Mouse (Mus musculus) urinary bladder, adult 2 months (tissue): ENCODE data around the gene Axl. TPM values are rescaled to one million over a fixed set of nuclear protein-coding genes. Genes with fewer than 3 reads are reported as not detected.

Experiments
- DNase-seq: peaks from one replicate; pipeline ENCODE4 v3.0.0; 2022; ENCODE audit warnings: low spot score
- polyA plus RNA-seq: library from polyadenylated mRNA; depleted of rRNA; stranded (reverse); fragments of >200 nt; gene quantifications from 2 replicates; pipeline ENCODE4 v1.2.3, GENCODE M21; 2012; rRNA removed

The Axl gene
- 92.8 and 117 TPM in 2 replicates for polyA plus RNA-seq

DNA sequence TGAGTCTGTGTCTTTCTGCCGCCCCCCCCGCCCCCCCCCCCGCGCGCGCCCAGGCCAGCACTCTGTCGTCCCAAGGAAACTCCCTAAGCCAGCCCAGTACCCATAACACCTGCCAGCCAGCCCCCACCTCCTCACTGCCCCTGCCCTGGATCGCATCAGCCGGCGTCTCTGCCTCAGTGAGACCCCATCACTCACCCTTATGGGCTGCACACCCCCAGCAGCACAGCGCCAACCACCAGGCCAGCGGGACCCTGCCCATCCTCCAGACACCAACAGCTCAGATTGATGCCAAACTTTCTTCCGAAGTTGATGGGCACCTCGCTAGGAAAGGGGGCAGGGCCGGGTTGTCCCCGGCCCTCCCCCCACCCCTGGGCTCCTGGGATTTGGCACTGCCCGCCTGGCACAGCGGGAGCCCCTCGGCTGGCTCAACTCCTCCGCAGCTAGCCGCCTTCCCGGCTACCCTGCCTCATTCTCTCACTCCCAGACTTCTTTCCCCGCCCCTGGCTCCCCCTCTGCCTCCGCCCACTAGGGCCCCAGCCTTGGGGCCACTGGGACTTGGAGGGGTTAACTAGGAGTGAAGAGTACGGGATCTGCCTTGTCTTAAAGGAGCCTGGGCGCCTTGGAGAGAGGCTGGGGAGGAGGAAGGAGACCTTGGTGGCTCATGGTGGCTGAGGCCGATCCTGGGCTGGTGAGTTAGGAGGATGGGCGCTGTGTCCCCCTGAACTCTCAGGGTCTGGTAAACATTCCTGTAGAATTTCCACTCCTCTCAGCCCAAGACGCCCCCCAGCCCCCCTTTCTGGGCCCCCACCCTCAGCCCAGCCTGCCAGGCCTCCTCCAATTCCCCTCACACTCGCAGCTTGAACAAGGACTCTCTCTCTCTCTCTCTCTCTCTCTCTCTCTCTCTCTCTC, at the start of gene Axl:
Axl (minus strand) TSS at position 486 of the 909 bp plus-strand sequence.
- peak; percentile 49 for DNase-seq

DNA sequence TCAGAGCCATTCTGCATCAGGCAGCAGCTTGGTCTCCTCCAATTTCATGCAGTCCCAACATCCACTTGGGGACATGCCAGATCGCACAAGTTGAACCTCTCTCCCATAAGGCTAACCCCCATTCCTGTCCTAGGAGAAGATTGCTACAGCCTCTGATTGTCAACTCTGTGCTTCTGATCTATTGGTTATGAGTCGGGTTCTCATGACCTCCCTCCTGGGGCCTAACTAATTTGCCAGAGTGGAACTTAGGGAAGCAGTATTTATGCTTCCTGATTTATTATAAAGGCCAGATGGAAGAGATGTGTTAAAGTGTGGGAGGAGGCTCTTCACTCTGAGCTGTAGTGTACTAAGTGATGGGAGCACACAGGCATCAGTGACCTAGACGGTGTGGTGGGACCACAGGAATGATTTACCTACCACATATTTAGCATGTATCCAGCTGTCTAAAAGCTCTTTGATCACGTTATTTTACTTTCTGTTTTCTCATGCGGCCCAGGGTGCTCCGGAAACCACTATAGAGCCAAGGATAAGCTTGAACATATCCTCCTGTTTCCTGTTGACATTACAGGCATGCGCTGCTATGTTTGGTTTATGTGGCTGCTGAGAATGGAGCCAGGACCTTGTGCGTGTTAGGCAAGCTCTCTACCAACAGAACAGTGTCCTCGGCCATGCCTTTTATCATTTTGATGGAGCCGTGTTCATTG, 46.8 kb upstream of the Axl start:
- DNase-seq = no peak

DNA sequence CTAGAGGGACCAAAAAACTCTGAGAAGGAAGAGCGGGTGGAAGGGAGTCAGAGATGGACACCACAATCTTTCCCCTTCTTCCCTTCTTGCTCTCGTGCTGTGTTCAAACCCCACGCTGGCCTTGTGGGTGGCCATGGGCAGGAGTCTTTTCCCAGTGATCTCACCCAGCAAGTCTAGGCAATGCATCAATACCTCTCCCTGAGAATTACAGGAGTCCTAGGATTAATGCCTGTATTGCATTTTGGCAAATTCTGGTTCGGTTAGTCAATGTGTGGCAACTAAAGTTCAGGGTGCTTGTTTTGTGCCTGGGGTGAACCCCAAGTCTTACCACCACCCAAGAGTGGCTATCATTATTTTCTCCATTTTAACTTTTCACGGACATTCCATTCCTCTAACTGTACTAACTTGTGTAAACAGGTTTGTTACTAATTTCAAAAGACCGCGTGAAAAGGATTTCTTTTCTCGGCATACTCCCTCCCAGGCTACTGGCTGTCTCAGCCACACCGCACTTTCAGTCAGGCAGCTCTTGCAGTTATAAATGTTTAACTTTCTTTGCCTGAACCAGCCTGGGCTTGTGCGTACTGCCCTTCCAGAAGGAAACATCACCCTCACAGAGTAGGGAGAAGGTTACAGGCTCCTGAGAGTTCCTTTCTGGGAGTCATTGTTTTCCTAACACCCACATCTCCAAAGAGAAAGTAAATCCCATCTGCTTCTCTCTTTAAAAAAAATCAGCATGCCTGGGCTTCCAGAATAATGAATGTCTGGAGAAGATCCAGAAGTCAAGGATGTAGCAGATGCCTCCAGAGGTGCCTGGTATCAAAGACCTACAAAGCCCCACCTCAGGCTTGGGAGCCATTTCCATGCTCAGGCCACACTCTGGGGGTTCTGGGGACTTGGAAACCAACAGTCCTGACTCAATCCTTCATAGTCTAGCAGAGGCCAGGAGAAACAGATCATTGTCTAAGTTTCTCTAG, 43.3 kb upstream of the Axl start:
- no peak for DNase-seq

DNA sequence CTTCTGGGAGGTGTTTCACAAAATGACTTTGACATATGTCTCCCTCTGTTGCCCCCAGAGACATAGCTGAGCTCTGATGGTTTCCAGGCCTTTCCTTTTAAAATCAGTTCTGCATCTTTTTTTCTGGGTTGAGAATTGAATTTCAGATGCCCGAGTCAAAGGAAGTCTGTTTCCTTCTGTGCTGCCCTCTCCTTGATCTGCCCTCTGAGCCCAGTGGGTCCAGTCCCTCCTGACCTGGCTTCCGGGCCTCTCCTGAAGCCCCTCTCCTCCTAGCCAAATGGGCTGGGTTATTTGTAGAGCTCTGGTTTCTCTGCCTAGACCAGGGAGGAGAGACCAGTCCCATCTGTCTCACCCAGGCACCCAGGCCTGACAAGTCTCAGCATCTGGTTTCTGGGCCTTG, 41.7 kb upstream of the Axl start:
- no peak for DNase-seq

DNA sequence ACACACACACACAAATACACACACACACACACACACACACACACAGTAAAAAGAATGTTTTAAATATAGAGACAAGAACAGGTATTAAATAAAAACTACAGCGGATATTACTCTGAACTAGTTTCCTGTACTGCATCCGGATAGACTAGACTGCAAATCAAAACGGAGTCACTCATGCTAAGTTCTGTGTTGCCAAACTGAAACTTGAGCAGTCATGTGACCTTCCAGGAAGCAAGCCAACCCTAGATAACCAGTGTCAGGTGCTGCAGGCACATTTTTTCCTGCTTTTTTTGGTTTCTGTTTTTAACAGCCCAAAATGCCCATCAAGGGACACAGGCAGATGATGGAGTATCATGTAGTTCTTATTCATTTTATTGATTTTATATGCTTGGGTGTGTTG, 38.7 kb upstream of the Axl start:
- no peak for DNase-seq

DNA sequence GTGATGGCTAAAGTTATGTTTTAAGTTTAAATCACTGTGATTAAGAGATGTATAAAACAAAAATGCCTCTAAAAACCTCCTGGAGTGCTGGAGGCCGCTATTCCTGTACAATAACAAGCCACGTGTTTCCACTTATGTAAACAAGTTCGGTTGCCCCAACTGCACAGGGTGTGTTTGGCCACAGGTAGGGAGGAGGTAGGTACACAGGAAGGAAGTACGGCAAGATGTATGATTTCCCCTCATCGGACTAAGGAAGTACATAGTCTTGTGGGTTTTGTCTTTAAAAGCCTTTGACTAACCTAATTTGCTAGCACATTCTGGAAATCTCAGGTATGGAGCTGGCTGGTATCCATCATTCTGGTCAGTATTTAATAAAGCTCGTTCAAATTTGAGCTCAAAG, 37.5 kb upstream of the Axl start:
- DNase-seq = no peak

DNA sequence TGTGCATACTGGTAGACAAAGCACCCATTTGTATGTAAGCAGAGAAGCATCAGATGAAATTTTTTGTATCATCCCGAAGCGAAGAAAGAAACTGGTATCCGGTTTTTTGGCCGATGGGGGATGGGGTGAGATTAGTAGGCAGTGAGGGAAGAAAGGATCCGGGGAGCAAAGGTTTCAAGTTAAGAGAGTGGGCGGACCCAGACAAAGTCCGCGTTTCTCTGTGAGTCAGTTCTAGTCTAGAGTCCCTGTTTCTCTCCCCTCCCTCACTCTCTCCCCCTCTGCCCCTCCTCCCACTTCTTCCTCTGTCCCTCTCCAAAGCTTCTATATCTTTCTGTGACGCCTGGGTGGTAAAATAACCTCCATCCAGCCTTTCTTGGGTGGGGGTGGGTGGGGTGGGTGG, 36.5 kb upstream of the Axl start:
- DNase-seq = no peak

DNA sequence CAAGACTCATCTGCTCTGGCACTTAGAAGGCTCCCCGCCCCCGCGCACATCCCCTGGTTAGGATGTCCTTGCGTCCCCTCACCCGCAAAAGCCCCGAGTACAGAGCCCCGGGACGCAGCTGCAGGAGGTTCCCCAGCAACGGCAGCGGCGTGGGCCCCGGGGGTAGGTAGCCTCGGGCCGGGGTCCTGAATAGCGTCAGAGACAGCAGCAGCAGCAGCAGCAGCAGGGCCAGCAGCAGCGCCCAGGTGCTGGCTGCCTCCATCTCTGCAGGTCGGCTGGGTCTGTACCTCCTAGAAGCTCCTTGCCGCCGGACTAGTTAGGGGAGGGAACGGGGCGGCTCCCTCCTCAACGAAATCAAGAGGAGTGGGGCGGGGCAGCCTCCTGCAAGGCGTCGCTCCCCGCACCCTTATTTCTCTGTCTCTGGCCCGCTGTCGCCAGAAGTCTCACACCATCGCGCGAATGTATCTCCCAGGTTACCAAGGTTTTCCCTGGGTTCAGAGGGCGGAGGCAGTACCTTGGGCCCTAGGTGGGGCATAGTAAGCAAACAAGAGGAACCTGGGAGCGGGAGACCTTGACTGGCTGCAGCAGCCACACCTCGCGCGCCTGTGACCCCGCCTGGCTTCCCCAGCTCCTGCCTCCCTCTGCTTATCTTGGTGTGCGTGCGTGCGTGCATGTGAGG, 27.9 kb upstream of the Axl start, which contains the start of gene Cyp2s1:
Cyp2s1 (minus strand) TSS at position 673 of the 679 bp plus-strand sequence.
- DNase-seq = no peak

DNA sequence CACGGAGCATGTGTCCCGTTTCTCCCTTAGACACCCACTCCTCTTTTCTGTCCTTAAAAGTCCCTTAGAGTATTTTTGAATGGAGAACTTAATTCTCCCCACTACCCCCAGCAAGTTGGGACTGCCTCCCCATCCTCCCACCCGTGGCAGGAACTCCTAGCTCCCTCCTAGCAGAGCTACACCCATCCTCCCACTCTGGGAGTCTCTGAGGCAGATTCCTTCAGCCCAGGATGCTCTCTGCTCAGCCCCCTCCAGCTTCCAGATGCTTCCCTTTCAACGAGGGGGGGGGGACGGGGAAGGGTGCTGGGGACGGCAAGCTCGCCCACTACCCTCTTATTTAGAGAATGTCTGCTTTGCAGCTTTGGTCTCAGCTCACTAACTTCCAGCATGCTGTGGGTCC, 27.1 kb upstream of the Axl start:
- DNase-seq = no peak

DNA sequence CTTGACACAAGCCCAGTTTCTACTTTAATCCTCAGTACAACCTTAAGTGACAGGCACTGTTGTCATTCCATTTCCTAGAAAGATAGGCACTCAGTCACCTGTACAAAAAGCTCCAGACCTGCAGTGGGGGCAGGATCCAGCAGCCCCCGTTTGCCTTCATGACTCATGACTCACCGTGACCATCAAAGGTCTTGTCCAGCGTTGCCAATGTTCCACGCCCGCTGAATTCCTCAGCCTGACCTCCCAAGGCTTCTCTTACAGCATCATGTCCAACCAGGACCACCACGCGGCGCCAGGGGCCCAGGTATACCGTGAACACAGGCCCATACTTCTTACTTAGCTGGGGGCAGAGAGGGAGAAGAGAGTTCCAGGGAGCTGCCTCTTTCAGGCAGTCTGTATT, 26.2 kb upstream of the Axl start:
- no peak for DNase-seq

DNA sequence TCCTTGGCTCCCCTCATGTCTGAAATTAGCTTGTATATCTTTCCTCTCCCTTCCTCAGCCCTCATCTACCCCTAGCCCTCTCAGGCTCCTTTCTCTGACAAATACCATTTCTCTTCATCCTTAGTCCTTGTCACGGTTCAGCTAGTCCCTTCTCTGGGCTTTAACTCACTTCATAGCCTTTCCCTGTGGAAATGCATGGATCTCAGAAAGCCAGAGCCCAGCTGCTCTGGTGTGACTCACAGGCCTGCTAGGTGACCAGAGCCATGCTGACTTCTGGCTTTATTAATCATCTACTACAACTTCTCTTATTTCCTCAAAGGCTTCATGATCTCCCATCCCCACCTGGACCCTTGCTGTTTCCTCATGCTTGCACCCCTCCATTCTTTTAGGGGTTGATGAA, 23.7 kb upstream of the Axl start:
- DNase-seq = no peak

DNA sequence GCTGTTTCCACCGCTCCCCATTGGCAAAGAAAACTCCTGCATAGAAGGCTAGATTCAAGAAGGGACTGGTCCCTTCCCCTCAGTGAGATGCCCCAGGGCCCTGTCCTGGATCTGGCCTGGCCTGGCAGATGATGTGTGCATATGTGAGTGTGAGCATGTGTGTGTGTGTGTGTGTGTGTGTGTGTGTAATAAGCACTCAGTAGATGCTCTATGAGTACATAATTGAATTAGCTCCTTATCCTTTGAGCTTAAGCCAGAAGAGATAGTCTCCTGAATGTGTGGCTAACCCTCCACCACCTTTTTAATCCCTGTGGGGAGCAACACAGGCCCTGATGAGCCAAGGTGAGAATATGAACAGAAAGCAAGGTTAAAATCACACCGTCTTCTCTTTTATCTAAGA, 23.2 kb upstream of the Axl start:
- DNase-seq = no peak

DNA sequence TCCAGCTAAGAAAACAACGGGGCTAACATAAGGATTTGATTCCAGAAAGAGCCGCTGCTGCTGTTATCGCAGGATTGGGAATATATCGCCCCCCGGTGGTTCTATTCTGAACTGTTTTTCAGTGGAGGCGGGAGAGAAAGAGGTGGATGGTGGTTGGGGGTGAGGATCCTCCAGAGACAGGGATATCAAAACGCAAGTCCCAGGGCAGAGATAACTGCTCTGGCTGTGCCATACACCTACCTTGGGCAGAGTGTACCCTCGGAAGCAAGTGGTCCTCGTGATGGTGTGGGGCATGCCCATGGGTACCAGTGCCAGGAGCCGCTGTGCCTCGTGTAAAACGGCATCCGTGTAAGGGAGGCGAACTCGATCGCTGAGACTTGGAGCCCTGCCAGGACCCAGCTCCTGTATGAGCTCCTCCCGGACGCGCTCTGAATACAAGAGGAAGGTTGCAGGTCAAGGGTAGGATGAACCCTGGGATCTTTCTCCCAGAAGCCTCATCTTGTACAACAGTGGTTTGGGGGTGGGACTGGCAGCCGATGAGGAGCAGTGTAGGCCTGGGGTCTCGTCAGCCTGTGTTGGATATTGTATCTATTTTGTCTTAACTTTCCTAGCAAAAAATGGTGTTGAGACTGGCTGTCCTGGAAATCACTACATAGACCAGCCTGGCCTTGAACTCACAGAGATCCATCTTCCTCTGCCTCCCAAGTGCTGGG, 17.3 kb upstream of the Axl start:
- DNase-seq = no peak

DNA sequence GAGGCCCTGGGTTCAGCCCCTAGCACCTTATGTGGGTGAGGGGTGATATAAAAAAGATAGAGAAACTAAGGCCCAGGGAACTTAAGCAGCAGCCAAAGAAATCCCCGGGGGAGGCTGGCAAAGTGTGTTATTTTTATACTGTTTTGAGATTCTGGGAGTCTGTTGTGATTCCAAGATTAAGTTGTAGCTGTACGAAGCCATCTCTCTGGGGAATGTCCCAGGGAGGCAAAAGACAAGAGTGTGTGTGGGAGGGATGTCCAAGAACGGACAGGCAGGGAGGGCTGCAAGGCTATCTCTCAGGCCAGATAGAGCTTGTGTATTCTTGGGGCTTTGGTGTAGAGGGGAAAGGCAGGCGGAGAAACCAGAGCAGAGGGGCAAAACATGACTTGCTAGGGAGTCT, 16.3 kb upstream of the Axl start:
- DNase-seq = no peak

DNA sequence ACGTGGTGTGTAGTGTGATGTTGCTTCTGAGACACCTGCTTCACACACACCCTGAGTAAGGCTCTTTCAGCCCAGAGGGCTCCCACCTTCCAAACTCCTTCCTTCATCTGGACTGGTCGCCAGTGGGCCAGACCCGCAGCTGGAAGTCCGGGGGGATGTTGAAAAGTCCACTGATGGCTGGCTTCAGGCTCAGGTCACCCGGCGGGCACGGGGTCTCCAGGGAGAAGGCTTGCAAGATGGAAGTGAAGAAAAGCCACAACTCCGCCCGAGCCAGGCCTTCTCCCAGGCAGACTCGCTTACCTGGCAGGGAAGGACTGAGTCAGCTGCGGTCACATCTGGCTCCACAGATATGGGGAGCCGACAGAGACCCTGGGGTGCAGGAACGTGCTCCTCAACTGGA, 15.0 kb upstream of the Axl start:
- DNase-seq = no peak

DNA sequence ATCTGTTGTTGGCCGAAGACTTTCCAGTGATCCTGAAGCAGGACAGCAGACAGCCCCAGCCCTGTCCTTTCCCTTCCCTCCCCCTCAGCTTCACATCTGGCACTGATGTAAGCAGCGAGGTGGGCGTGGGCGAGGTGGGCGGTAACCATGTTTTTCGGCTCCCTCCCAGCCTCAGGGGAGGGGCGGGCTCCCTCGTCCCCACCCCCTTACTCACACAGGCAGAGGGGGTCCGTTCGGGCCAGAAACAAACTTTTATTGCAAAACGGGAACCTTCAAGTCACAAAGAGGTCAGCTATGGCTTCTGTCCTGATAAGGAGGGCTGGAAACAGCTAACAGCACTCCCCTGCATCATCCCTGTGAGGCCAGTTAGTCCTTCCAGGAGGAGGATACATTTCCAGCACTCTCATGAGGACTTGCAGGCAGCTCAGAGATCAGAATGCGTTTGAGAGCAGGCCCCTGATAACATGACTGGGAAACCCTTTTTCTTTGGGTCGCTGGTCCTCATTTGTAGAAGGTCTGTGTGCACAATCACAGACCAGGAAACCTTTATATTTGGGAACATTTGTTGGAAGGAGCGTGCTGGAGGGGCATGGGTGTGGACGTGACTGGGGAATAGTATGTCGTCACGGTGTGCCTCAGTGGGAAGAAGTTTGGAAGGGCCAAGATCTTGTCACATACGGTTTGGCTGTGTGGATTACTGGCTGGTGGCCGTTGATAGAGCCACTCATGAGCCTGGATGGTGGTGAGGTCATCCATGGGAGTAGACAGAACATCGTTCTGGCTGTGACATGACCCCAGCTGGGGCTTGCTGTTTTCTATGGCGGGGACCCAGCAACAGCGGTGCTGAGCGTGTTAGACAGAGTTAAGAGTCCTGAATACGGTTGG, 14.0 kb upstream of the Axl start:
- no peak for DNase-seq

DNA sequence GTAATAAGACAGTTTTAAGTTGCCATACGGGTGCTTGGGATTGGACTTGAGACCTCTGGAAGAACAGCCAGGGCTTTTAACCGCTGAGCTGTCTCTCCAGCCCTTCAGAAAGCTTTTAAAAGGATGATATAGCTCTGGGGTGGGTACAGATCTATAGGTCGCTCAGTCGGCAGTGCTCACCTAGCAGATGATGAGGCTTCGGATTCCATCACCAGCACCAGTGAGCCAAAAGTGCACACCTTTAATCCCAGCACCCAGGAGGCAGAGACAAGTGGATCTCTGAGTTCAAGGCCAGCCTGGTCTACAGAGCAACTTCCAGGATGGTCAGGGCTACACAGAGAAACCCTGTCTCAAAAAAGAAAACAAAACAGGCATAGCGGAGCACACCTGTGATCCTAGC, 12.5 kb upstream of the Axl start:
- no peak for DNase-seq

DNA sequence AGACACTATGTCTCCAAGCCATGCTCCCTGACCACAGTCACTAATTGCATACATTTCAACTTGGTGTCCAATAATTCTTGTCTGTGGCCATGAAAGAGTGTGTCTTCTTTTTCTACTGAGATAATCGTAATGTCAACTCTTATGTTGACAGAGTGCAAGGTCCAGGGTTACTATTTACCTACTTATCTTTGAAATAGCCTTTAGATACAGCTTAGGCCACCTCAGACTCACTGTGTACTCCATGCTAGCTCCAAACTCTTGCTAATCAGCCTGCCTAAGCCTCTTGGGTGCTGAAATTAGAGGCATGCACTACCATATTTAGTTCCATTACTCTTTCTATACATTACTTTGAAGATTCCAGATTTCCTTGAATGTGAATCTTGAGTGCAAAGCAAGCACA, 10.9 kb upstream of the Axl start:
- no peak for DNase-seq

DNA sequence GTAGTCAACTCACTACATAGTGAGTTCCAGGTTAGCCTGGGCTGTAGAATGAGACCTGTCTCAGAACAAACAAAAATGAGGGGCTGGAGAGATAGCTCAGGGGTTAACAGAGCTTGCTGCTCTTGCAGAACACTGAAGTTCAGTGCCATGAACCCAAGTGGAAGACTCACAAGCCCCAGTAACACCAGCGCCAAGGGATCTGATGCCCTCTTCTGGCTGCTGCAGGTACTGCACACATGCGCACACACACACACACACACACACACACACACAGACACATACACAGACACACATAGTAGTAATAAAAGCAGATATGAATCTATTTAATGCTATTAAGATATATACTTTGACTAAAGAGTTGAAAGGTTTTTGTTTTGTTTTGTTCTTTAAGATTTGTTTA, 10.0 kb upstream of the Axl start:
- no peak for DNase-seq

DNA sequence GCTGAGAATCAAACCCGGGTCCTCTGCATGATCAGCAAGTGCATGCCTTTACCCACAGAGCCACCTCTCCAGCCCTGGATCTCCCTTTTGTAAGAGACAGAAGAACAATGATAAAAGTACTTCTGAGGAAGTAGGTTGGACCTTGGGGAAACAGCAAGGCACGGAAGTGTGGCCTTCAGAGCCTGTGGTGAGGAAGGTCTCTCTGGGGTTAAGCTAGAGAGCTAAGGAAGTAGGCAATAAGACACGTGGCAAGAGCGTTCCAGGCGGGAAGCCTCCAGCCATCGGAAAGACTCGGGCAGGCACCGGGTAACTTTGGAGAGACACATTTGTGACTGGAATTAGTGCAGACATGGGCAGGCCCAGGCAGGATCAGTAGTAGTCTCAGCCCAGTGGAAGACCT, 6.3 kb upstream of the Axl start:
- DNase-seq = no peak
